Mouse (Mus musculus): ENCODE data around the gene Zfp637.
"Not testable (repeated sequence)": the region's sequence is repeated elsewhere in the genome, so short reads cannot be mapped to it uniquely, and the experiment has no call there.

Gene Zfp637

GRCm38 (mm10) chr6:117840686-117841510 is at the start of gene Zfp637:
Zfp637 (plus strand) TSS chr6:117841180.
- DNase-seq (ENCODE audit: low spot score), result peak; percentile 87

GRCm38 (mm10) chr6:117795251-117795650 is 45.7 kb upstream of the Zfp637 start:
- no peak for DNase-seq (ENCODE audit: low spot score)

DNA sequence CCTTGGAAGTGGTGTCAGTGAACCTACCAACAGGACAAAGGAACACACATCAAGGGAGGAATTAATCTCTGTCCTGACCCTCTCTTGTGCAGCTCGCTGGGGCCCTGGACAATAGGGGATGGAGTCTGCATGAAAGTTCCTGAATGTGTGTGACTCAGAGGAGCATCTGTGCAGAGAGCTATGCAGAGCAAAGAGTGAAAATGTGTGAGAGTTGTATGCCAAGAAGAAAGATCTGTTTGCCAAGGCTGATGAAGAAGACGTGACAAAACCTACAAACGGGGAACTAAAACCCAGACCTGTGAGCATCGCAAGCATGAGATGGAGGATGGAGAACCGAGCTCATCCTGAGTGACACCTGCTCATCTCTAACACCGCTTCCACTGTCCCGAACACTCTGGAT is 40.2 kb upstream of the Zfp637 start:
- no peak for DNase-seq (ENCODE audit: low spot score)

DNA sequence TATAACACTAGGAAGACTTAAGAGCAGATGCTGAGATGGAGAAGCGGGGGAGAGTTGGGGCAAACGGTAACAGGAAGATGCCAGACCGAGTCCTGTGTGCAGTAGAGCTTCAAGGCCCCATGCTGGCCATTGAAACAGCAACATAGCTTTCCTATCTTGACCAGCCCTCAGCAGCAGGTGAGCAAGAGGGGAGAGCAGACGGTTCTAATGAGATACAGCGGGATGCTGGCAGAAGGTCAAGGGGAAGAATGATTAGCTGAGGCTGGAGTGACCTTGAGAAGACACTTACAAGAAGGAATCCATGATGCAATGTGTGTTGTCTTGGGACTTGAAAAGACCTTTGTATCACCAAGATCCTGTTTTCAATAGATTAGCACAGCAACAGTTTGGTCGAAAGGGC is 39.2 kb upstream of the Zfp637 start:
- no peak for DNase-seq (ENCODE audit: low spot score)

- DNase-seq (ENCODE audit: low spot score), result no peak
Observed at GRCm38 (mm10) chr6:117807756-117808155, 33.2 kb upstream of the Zfp637 start.

DNA sequence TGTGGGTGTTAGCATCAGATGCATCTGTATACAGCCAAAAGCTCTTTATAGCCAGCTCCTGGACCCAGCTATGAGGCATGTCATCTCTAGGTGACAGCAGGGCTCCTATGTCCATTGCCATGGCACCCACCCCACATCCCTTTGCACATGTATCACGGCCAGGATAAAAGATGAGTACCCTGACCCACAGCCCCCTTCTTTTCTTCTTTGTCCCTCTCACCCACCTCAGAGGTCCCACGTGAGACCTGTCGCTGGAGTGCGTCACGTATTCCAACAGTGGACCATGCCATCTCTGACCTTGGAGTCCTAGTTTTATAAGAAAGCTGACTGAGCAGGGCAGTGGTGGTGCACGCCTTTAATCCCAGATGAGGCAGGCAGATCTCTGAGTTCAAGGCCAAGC is 31.2 kb upstream of the Zfp637 start:
- DNase-seq (ENCODE audit: low spot score), result no peak

DNA sequence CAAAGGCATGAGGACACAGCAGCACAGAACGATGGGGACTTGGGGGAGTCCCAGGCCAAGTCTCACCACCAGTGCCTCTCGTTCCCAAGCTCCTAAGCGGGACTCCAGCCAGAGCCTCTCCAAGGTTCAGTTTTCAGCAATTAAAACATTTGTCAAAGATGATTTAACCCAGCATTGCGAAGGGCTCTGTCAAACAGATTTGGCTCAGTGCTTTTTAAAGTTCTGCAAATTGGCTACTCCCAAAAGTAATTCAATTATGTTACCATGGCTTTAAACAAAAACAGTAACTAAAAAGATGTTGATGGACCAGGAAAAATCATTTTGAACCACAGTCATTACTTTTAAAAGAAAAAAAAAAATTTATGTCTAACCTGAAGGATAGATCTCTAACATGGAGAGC is 30.3 kb upstream of the Zfp637 start:
- DNase-seq (ENCODE audit: low spot score), result no peak

- no peak for DNase-seq (ENCODE audit: low spot score)
Observed at GRCm38 (mm10) chr6:117811256-117811655, 29.7 kb upstream of the Zfp637 start.

- no peak for DNase-seq (ENCODE audit: low spot score)
Observed at GRCm38 (mm10) chr6:117814681-117815080, 26.3 kb upstream of the Zfp637 start.

GRCm38 (mm10) chr6:117817108-117817541 is 23.9 kb upstream of the Zfp637 start:
- DNase-seq (ENCODE audit: low spot score), result no peak

- no peak for DNase-seq (ENCODE audit: low spot score)
Observed at GRCm38 (mm10) chr6:117820327-117820726, 20.7 kb upstream of the Zfp637 start.

DNA sequence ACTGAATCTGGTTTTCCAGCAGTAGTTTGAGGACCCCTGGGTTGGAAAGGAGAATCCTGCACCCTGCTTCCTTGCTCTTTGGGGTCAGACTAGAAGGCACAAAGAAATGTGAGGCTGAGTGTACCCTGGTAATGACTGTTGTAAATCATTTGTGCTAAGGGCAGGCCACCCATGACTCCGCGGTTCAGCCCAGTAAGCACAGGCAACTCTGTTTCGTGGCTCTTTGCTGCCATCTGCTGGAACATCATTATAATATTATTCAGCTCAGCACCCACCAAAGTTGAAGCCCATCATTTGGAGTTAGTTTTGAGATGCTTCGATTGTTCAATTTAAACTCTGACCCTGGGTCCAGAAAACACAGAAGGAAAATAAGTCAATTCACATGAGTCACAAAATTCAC is 15.6 kb upstream of the Zfp637 start:
- peak; percentile 66 for DNase-seq (ENCODE audit: low spot score)

- peak; percentile 59 for DNase-seq (ENCODE audit: low spot score)
Observed at GRCm38 (mm10) chr6:117828273-117828672, 12.7 kb upstream of the Zfp637 start.

GRCm38 (mm10) chr6:117841511-117841955 is 553 bp downstream of the Zfp637 start:
- DNase-seq (ENCODE audit: low spot score), result no peak

- DNase-seq (ENCODE audit: low spot score), result no peak
Observed at GRCm38 (mm10) chr6:117844597-117844996, 3.6 kb downstream of the Zfp637 start.

GRCm38 (mm10) chr6:117846671-117847070 is 5.7 kb downstream of the Zfp637 start:
- not testable (repeated sequence) for DNase-seq (ENCODE audit: low spot score)

GRCm38 (mm10) chr6:117847772-117848171 is 6.8 kb downstream of the Zfp637 start:
- no peak for DNase-seq (ENCODE audit: low spot score)

GRCm38 (mm10) chr6:117848577-117848976 is 7.6 kb downstream of the Zfp637 start:
- DNase-seq (ENCODE audit: low spot score), result no peak

GRCm38 (mm10) chr6:117851747-117852146 is 10.8 kb downstream of the Zfp637 start:
- DNase-seq (ENCODE audit: low spot score), result no peak

GRCm38 (mm10) chr6:117857990-117858389 is 17.0 kb downstream of the Zfp637 start:
- no peak for DNase-seq (ENCODE audit: low spot score)

DNA sequence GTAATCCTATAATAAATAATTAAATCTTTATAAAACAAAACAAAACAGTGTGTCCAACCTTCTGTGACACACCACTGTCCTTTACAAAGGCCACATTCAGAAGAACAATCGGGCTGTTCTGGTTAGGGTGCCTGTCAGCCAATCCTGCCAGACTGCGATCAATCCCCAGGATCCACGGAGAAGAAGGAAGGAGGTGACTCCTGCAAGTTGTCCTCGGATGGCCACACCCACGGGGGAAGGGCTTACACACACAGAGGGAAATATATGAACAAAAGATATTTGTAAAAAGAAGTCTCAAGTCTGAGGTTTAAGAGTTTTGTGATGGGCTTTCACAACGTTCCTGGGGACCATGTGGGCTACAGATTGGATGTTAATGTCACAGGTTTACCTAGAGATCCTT is 20.9 kb downstream of the Zfp637 start, which contains the start of gene Zfp239:
Gene Zfp239, plus strand, starts transcription at position 253 of the 400 bp plus-strand sequence.
- no peak for DNase-seq (ENCODE audit: low spot score)

DNA sequence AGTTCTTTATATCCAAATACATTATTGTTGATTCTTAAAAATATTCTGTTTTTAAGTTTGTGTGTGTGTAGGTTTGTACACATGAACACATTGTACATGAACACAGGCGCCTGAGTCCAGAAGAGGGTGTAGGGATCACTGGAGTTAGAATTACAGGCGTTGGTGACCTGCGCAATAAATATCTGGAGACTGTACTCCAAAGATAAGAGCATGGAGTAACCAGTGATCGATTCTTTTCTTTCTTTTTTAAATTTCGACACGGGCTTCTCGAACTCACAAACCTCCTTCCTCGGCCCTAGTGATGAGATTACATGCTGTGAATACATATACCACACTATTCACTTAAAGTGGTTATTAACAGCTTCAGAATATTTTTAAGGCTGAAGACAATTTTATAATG is 21.5 kb downstream of the Zfp637 start:
- DNase-seq (ENCODE audit: low spot score), result no peak

GRCm38 (mm10) chr6:117862899-117863620 is 22.1 kb downstream of the Zfp637 start:
- DNase-seq (ENCODE audit: low spot score), result no peak

Measured in ovary, postnatal 14 days (tissue).